Mouse (Mus musculus) gonadal fat pad, adult 2 months (tissue): Measurements from ENCODE around the gene Aebp1. TPM values are rescaled to one million over a fixed set of nuclear protein-coding genes. Genes with fewer than 3 reads are reported as not detected.

ENCODE experiments used
- DNase-seq: peaks from one replicate; pipeline ENCODE4 v3.0.0-alpha.2; 2012; ENCODE audit warnings: low read depth
- polyA plus RNA-seq: library from polyadenylated mRNA; depleted of rRNA; stranded (reverse); fragments of >200 nt; gene quantifications from 2 replicates; pipeline ENCODE4 v1.2.3, GENCODE M21; 2012; rRNA removed

Aebp1 gene
- 73.9 and 92.9 TPM in 2 replicates for polyA plus RNA-seq

- no peak for DNase-seq
These were observed at the start of gene Aebp1 for GRCm38 (mm10) chr11:5861678-5862393. TSS of gene Aebp1 (plus strand) at chr11:5861947.

- no peak for DNase-seq
These were observed 48.4 kb upstream of the Aebp1 start for GRCm38 (mm10) chr11:5813381-5813780.

- no peak for DNase-seq
These were observed 42.5 kb upstream of the Aebp1 start for GRCm38 (mm10) chr11:5819223-5819622.

GRCm38 (mm10) chr11:5825432-5825831, 36.3 kb upstream of the Aebp1 start:
- DNase-seq, result no peak

- DNase-seq, result no peak
These were observed 33.8 kb upstream of the Aebp1 start for GRCm38 (mm10) chr11:5827931-5828330.

GRCm38 (mm10) chr11:5828509-5829191, 33.1 kb upstream of the Aebp1 start:
- no peak for DNase-seq

GRCm38 (mm10) chr11:5829327-5829726, 32.4 kb upstream of the Aebp1 start:
- DNase-seq, result no peak

GRCm38 (mm10) chr11:5834506-5834905, 27.2 kb upstream of the Aebp1 start:
- no peak for DNase-seq

GRCm38 (mm10) chr11:5835057-5835456, 26.7 kb upstream of the Aebp1 start:
- DNase-seq, result no peak

GRCm38 (mm10) chr11:5836126-5836525, 25.6 kb upstream of the Aebp1 start:
- no peak for DNase-seq

- peak; percentile 80 for DNase-seq
These were observed 24.2 kb upstream of the Aebp1 start, which contains the start of gene Polm for GRCm38 (mm10) chr11:5837251-5838246. TSS of gene Polm (minus strand) at chr11:5838016.

- DNase-seq, result no peak
These were observed 21.4 kb upstream of the Aebp1 start for GRCm38 (mm10) chr11:5840346-5840745.

GRCm38 (mm10) chr11:5841751-5842150, 20.0 kb upstream of the Aebp1 start:
- no peak for DNase-seq

GRCm38 (mm10) chr11:5843131-5843530, 18.6 kb upstream of the Aebp1 start:
- DNase-seq, result no peak

GRCm38 (mm10) chr11:5846639-5847345, 15.0 kb upstream of the Aebp1 start:
- DNase-seq, result no peak

GRCm38 (mm10) chr11:5848741-5849140, 13.0 kb upstream of the Aebp1 start:
- peak; percentile 37 for DNase-seq

GRCm38 (mm10) chr11:5849316-5849715, 12.4 kb upstream of the Aebp1 start:
- DNase-seq, result no peak

GRCm38 (mm10) chr11:5850452-5850851, 11.3 kb upstream of the Aebp1 start:
- DNase-seq, result no peak

GRCm38 (mm10) chr11:5851021-5851736, 10.6 kb upstream of the Aebp1 start:
- DNase-seq, result no peak

GRCm38 (mm10) chr11:5852314-5852713, 9.4 kb upstream of the Aebp1 start:
- DNase-seq, result no peak

- no peak for DNase-seq
These were observed 6.3 kb upstream of the Aebp1 start for GRCm38 (mm10) chr11:5855481-5855880.
